Mouse (Mus musculus) heart, postnatal 0 days (tissue): ENCODE results near the gene Fam209. TPM values are rescaled to one million over a fixed set of nuclear protein-coding genes. Genes with fewer than 3 reads are reported as not detected.

Experiments
- ATAC-seq: fragments of 200-750 bp; cut with Nextera tagmentation; 2 replicates; pipeline ENCODE4 v1.8.0; 2017; ENCODE audit warnings: low read depth, moderate number of reproducible peaks, moderate library complexity; ENCODE audit not compliant: insufficient read depth
- DNase-seq: peaks from one replicate; pipeline ENCODE4 v3.0.0-alpha.2; 2016; ENCODE audit warnings: low spot score
- H3K27ac ChIP-seq: fragments of 300-500 bp; sonication (generic); 2 replicates; pipeline ENCODE4 v1.5.1; 2014; ENCODE audit warnings: low read depth, mild to moderate bottlenecking
- H3K27me3 ChIP-seq: fragments of 300-500 bp; sonication (generic); 2 replicates; pipeline ENCODE4 v1.6.1; 2014; ENCODE audit warnings: low read length, mixed read lengths; ENCODE audit not compliant: control insufficient read depth, insufficient read depth
- H3K36me3 ChIP-seq: fragments of 300-500 bp; sonication (generic); replicated peaks from 2 replicates; pipeline ENCODE4 v1.6.1; 2014; ENCODE audit warnings: low read length, mixed read lengths; ENCODE audit not compliant: control insufficient read depth, insufficient read depth
- H3K4me1 ChIP-seq: fragments of 300-500 bp; sonication (generic); 2 replicates; pipeline ENCODE4 v1.6.1; 2014; ENCODE audit warnings: antibody characterized with exemption; ENCODE audit not compliant: control insufficient read depth, insufficient read depth
- H3K4me2 ChIP-seq: fragments of 300-500 bp; sonication (generic); 2 replicates; pipeline ENCODE4 v1.6.1; 2014; ENCODE audit warnings: low read depth, mild to moderate bottlenecking, low read length, moderate library complexity
- H3K4me3 ChIP-seq: fragments of 300-500 bp; sonication (generic); 2 replicates; pipeline ENCODE4 v1.5.1; 2014; ENCODE audit warnings: low read depth, low read length
- H3K9ac ChIP-seq: fragments of 300-500 bp; sonication (generic); replicated peaks from 2 replicates; pipeline ENCODE4 v1.6.1; 2014; ENCODE audit warnings: low read depth, low read length, mixed read lengths
- H3K9me3 ChIP-seq: fragments of 300-500 bp; sonication (generic); replicated peaks from 2 replicates; pipeline ENCODE4 v1.6.1; 2016; ENCODE audit warnings: low read length; ENCODE audit not compliant: control insufficient read depth
- CTCF ChIP-seq: IDR thresholded peaks from 2 replicates; pipeline ENCODE4 v1.5.1; 2016; ENCODE audit warnings: antibody characterized with exemption, control low read depth, low read depth
- EP300 ChIP-seq: IDR thresholded peaks from 2 replicates; pipeline ENCODE4 v1.6.1; 2016; ENCODE audit warnings: antibody characterized with exemption, low read depth
- WGBS: fragments of 180-500 bp; shearing (Covaris S2); extraction: QIAGEN DNeasy Blood & Tissue Kit; methylation state at CpG from one replicate; pipeline ENCODE4 v1.1.7; 2014; 5-methylcytosine and 5-hydroxymethylcytosine counted together
- polyA plus RNA-seq: library from polyadenylated mRNA; unstranded; fragments of >200 nt; fragmentation: Nextera tagmentation; extraction: Ambion mirVana; gene quantifications from 2 replicates; pipeline ENCODE4 v1.2.1, GENCODE M21; 2015
- total RNA-seq: library from RNA; depleted of rRNA; stranded (reverse); fragments of >200 nt; gene quantifications from 2 replicates; pipeline ENCODE4 v1.2.3, GENCODE M21; 2014; ENCODE audit warnings: low replicate concordance

The Fam209 gene
- total and polyA plus RNA-seq, 2 experiments from 2014 or later: not detected

DNA sequence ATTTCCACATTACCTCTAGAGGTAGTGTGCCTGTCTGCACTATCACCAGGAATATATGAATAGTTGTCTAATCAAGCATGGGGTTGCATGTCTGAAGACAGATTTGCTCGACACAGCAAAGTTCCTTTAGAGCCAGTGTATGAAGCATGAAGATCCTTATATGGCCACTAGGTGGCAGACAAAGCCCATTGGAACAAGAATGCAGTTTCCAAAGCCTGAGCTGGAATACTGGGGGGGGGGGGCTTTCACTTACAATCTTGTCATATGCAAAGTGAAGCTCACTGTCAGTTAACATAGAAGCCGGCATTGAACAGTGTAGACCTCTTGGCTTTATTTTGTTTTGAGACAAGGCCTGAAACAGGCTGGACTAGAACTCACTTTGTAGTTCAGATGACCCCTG lies 5.5 kb downstream of the Fam209 start:
- H3K27me3 ChIP-seq: no peaks in the 10 kb centered on the region
- peak overlapping the region; percentile 66 for H3K27ac ChIP-seq
- H3K36me3 ChIP-seq: no peaks in the 10 kb centered on the region
- 0 out of 2 replicates have a peak overlapping the region, but pooled peaks have one; percentile 32 for H3K9ac ChIP-seq
- H3K4me3 ChIP-seq: peak overlapping the region; percentile 45
- WGBS: 0% methylated on average over 2 of the region's 2 CpGs
- no peaks in the 10 kb centered on the region; the same call in 1 of the 2 replicates for H3K4me1 ChIP-seq
- H3K9me3 ChIP-seq: no peaks in the 10 kb centered on the region
- peak overlapping the region; percentile 66 for H3K4me2 ChIP-seq
- DNase-seq (peak; percentile 63), ATAC-seq (peak; percentile 67)
- no peak for TF ChIP-seq EP300
- TF ChIP-seq CTCF: peak; percentile 83

GRCm38 (mm10) chr2:172480296-172480695 lies 8.0 kb downstream of the Fam209 start:
- TF ChIP-seq EP300 (no peak), CTCF (no peak)
- H3K9ac ChIP-seq: no peak overlapping the region
- ATAC-seq (no peak), DNase-seq (no peak)
- H3K4me2 ChIP-seq: no peak overlapping the region
- no peaks in the 10 kb centered on the region for H3K9me3 ChIP-seq
- no peaks in the 10 kb centered on the region for H3K36me3 ChIP-seq
- whole genome bisulfite sequencing: 61% methylated on average over 7 of the region's 7 CpGs
- H3K27ac ChIP-seq: no peak overlapping the region
- no peaks in the 10 kb centered on the region; the same call in 1 of the 2 replicates for H3K4me1 ChIP-seq
- no peaks in the 10 kb centered on the region for H3K27me3 ChIP-seq
- H3K4me3 ChIP-seq: no peak overlapping the region

- H3K4me3 ChIP-seq: no peak overlapping the region
- 80% methylated on average over 16 of the region's 16 CpGs for WGBS
- H3K9ac ChIP-seq: no peak overlapping the region
- no peaks in the 10 kb centered on the region for H3K9me3 ChIP-seq
- no peaks in the 10 kb centered on the region for H3K36me3 ChIP-seq
- TF ChIP-seq EP300 (no peak), CTCF (no peak)
- DNase-seq: no peak
- H3K4me1 ChIP-seq: no peaks in the 10 kb centered on the region; the same call in 1 of the 2 replicates
- H3K27me3 ChIP-seq: no peaks in the 10 kb centered on the region
- no peak for ATAC-seq
- no peak overlapping the region for H3K4me2 ChIP-seq
- H3K27ac ChIP-seq: no peak overlapping the region
Measured at GRCm38 (mm10) chr2:172481654-172482385, 9.5 kb downstream of the Fam209 start.

- TF ChIP-seq CTCF: no peak
- TF ChIP-seq EP300: no peak
- ATAC-seq: no peak
Measured at GRCm38 (mm10) chr2:172483766-172484413, 11.6 kb downstream of the Fam209 start.

DNA sequence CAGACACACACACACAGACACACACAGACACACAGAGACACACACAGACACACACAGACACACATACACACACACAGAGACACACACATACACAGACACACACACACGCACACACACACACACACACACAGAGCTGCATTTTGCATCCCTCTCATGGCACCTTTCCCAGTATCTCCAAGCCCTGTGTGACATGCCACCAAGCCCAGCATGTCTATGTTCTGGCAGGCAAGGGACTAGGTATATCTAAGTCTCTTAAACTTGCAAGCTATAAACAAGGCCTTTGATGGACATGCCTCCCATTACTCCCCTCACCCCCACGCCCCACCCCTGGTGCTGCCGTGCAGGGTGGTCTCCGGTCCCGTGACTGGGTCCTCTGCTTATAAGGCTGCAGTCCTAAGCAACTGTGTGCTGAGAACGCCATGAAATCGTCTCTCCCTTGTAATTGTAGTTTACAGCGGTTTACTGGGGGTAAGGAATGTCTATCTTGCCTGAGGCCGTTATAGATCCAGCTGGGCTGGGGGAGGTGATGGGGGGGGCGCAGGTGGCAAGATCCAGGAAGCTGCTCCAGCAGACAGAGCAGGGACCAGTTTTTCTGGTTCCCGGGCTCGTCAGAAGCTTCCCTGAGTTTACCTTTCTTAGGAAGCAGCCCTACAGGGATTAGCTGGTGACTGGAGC lies 12.5 kb downstream of the Fam209 start:
- Histone ChIP-seq H3K9me3 (no peaks in the 10 kb centered on the region), H3K4me1 (no peaks in the 10 kb centered on the region), H3K4me2 (no peak overlapping the region), H3K27ac (no peak overlapping the region), H3K36me3 (no peaks in the 10 kb centered on the region), H3K4me3 (no peak overlapping the region), H3K27me3 (no peaks in the 10 kb centered on the region), H3K9ac (no peak overlapping the region)
- ATAC-seq (no peak), DNase-seq (no peak)
- 57% methylated on average over 12 of the region's 12 CpGs for WGBS
- no peak for TF ChIP-seq CTCF
- no peak for TF ChIP-seq EP300

More at GRCm38 (mm10) chr2:172483766-172484413, 11.6 kb downstream of the Fam209 start:
- Histone ChIP-seq H3K36me3 (no peaks in the 10 kb centered on the region), H3K4me3 (no peak overlapping the region), H3K27me3 (no peaks in the 10 kb centered on the region), H3K9ac (no peak overlapping the region), H3K4me1 (no peaks in the 10 kb centered on the region), H3K9me3 (no peaks in the 10 kb centered on the region), H3K4me2 (no peak overlapping the region), H3K27ac (no peak overlapping the region)
- WGBS: 81% methylated on average over 14 of the region's 14 CpGs
- no peak for DNase-seq
